Mouse (Mus musculus) cerebellum, adult 2 months (tissue): ENCODE results near the gene Mns1.

ENCODE experiments used
- CTCF ChIP-seq: fragments of 200-500 bp; IDR thresholded peaks from 2 replicates; pipeline ENCODE4 v1.5.1; 2011; ENCODE audit warnings: low read depth, mild to moderate bottlenecking, control low read depth, low read length, moderate library complexity, borderline replicate concordance; ENCODE audit not compliant: insufficient read depth
- POLR2A ChIP-seq: fragments of 200-500 bp; IDR thresholded peaks from 2 replicates; pipeline ENCODE4 v1.6.1; 2011; ENCODE audit warnings: low read length, control low read depth, borderline replicate concordance; ENCODE audit not compliant: insufficient read depth

DNA sequence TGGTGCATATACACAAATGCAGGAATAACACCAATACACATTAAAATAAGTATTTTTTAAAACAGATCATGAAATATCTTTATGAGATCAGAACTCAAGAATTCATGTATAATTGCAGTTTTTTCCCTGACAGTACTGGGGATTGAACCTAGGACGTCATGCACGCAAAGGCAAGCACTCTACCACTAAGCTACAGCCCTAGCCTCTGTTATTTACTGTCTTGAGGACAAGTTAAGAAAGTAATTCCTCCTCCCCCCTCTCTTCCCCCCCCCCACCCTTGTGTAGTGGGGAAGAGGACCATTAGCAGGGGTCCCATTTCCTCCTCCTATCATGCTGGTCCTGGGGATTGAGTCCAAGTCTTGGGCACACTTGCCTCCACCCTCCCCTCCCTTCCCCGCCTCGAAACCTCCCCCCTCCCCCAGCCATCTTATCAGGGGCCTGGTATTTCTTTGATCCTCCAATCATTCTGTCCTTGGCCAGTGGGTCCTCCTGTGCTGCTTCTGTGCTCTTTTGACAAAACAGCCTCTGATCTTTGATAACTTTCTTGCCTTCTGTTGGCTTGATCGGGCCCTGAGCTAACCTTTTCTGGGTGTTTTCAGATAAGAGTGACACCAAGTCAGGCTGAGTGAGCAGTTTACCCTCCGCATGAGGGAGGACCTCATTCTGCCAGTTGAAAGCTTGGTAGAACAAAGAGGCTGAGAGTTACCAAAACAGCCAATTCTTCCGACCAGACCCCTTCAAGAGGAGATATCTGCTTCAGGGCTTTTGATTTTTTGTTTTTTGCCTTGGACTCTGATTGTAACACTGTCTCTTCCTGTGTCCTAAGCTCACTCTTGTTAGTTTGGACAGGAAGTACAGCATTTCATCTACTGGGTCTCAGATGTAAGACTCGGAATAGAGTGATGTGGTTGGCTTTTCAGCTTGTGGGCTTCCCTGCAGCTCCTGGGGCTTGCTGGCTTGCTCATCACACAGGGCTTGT is 3.4 kb downstream of the Mns1 start:
- TF ChIP-seq POLR2A: no peak
- no peak for TF ChIP-seq CTCF
